Mouse (Mus musculus) hindbrain, embryonic 13.5 days (tissue): ENCODE results near the gene Pdc. TPM values are rescaled to one million over a fixed set of nuclear protein-coding genes. Genes with fewer than 3 reads are reported as not detected.
"Not testable (repeated sequence)": the region's sequence is repeated elsewhere in the genome, so short reads cannot be mapped to it uniquely, and the experiment has no call there.

Experiments
- ATAC-seq: fragments of 200-750 bp; cut with Nextera tagmentation; 2 replicates; pipeline ENCODE4 v1.8.0; 2017; ENCODE audit warnings: moderate TSS enrichment; ENCODE audit not compliant: low FRiP score
- H3K27ac ChIP-seq: fragments of 300-500 bp; sonication (generic); 2 replicates; pipeline ENCODE4 v1.5.1; 2015; ENCODE audit warnings: inconsistent platforms, mild to moderate bottlenecking, moderate library complexity
- H3K27me3 ChIP-seq: fragments of 300-500 bp; sonication (generic); 2 replicates; pipeline ENCODE4 v1.6.1; 2015; ENCODE audit warnings: mild to moderate bottlenecking, inconsistent platforms
- H3K36me3 ChIP-seq: fragments of 300-500 bp; sonication (generic); 2 replicates; pipeline ENCODE4 v1.6.1; 2015; ENCODE audit warnings: mild to moderate bottlenecking, inconsistent platforms
- H3K4me1 ChIP-seq: fragments of 300-500 bp; sonication (generic); replicated peaks from 2 replicates; pipeline ENCODE4 v1.6.1; 2015; ENCODE audit warnings: inconsistent platforms
- H3K4me2 ChIP-seq: fragments of 300-500 bp; sonication (generic); 2 replicates; pipeline ENCODE4 v1.6.1; 2015; ENCODE audit warnings: inconsistent platforms, mild to moderate bottlenecking, moderate library complexity
- H3K4me3 ChIP-seq: fragments of 300-500 bp; sonication (generic); 2 replicates; pipeline ENCODE4 v1.5.1; 2015; ENCODE audit warnings: mild to moderate bottlenecking, inconsistent platforms
- H3K9ac ChIP-seq: fragments of 300-500 bp; sonication (generic); 2 replicates; pipeline ENCODE4 v1.6.1; 2015; ENCODE audit warnings: mild to moderate bottlenecking, inconsistent platforms
- H3K9me3 ChIP-seq: fragments of 300-500 bp; sonication (generic); 2 replicates; pipeline ENCODE4 v1.6.1; 2016; ENCODE audit warnings: inconsistent platforms
- WGBS: fragments of 180-500 bp; shearing (Covaris S2); methylation state at CpG from one replicate; pipeline ENCODE4 v1.1.7; 2015; 5-methylcytosine and 5-hydroxymethylcytosine counted together
- polyA plus RNA-seq: library from polyadenylated mRNA; unstranded; fragments of >200 nt; fragmentation: Nextera tagmentation; extraction: Ambion mirVana; gene quantifications from 2 replicates; pipeline ENCODE4 v1.2.1, GENCODE M21; 2015

Pdc gene
- not detected in 2 replicates for polyA plus RNA-seq

DNA sequence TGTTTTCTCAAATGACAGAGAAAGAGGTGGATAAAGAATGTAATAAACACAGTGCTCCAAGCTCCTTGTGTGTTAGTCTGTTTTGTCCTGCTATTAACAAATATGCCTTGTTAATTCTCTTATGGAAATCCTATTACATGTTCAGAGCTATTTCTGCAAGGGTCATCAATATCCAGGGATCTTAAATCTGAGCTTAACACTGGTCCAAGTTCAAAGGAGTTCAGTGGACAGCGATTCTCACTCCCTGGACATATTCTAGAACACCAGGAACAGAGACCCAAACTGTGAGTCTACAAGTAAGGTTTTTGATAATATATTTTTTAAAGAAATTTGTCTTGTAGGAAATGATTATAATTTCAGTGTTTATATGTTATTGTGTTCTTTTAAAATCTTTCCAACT, at the start of gene Pdc:
TSS of gene Pdc (plus strand) at position 213 of the 400 bp plus-strand sequence.
- Histone ChIP-seq H3K4me3 (no peak within 1 kb of the TSS), H3K9ac (no peak within 1 kb of the TSS), H3K4me2 (no peak within 1 kb of the TSS), H3K36me3 (no peaks in the 10 kb centered on the region), H3K27ac (no peak within 1 kb of the TSS), H3K4me1 (no peaks in the 10 kb centered on the region), H3K9me3 (no peaks in the 10 kb centered on the region), H3K27me3 (no peaks in the 10 kb centered on the region)
- no peak for ATAC-seq
- WGBS = 90% methylated on average over 1 of the region's 1 CpGs

DNA sequence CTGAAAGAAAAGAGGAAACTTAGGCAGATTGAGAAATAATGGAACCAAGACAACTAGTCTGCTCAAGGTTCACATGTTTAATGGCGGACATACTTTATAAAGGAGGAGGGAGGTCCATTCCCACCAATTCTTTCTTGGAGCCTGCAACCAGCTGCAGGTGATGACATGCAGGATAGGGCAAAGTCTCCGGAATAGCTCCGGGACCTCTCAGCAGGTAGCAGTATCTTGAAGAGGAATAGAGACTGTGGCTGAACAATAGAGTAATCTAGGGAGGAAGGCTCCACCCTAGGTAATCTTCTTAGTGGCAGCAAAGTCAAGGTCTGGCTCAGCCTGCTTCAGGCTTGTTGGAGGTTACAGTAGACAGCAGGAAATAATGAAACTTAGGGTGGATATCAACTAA, 25.2 kb upstream of the Pdc start:
- not testable (repeated sequence) for H3K9ac ChIP-seq, H3K9me3 ChIP-seq, H3K27ac ChIP-seq, H3K36me3 ChIP-seq, H3K4me1 ChIP-seq, ATAC-seq, H3K4me3 ChIP-seq, H3K4me2 ChIP-seq, H3K27me3 ChIP-seq
- 80% methylated on average over 3 of the region's 3 CpGs for WGBS

DNA sequence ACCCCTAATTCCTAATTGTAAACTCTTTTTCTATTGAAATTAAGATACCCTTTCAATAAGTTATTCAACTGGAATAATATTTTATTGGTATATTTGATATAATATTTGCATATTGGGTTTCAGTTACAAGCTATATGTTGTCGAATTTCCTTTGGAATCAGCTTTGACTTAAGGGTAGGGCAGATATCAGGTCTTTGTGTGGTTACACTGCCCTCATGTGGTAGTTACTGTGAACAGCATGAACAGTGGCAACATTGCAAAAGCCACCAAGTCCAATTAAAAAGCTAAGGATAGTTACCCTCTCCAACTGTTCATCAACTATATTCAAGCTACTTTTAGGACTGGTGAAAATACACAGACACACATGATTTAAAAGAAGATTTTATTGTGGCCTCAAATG, 11.6 kb upstream of the Pdc start:
- Histone ChIP-seq H3K27ac (no peak overlapping the region), H3K36me3 (no peaks in the 10 kb centered on the region), H3K4me2 (no peak overlapping the region), H3K9ac (no peak overlapping the region), H3K4me1 (no peaks in the 10 kb centered on the region), H3K4me3 (no peak overlapping the region), H3K27me3 (no peaks in the 10 kb centered on the region), H3K9me3 (peaks cover 4% of the 10 kb centered on the region; the same call in 1 of the 2 replicates)
- 0 out of 2 replicates have a peak, but pooled peaks have one; percentile 49 for ATAC-seq
- WGBS = 66% methylated on average over 1 of the region's 1 CpGs

DNA sequence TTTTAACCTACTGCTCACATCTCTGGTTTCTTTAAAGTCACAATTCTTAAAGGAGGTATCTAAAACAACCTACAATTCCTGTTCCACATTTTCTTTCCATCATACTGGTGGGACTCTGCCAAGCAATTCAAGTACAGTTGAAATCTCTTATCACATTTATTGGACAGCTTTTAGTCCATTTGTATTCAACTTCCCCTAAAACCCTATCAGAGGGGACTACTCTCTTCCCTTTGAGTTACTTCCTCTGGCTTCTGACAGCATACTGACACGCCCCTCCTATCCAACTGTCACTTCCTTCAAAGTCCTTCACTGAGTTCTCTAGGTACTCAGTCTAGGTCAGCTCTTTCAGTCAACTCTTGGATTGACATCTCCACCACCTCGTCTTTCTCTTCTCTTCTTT, 15.9 kb downstream of the Pdc start:
- H3K4me2 ChIP-seq = no peak overlapping the region
- 77% methylated on average over 2 of the region's 2 CpGs for WGBS
- H3K4me3 ChIP-seq = no peak overlapping the region
- no peak overlapping the region for H3K27ac ChIP-seq
- H3K9ac ChIP-seq = no peak overlapping the region
- no peaks in the 10 kb centered on the region for H3K4me1 ChIP-seq
- no peaks in the 10 kb centered on the region for H3K36me3 ChIP-seq
- H3K9me3 ChIP-seq = no peaks in the 10 kb centered on the region
- H3K27me3 ChIP-seq = no peaks in the 10 kb centered on the region
- no peak for ATAC-seq

DNA sequence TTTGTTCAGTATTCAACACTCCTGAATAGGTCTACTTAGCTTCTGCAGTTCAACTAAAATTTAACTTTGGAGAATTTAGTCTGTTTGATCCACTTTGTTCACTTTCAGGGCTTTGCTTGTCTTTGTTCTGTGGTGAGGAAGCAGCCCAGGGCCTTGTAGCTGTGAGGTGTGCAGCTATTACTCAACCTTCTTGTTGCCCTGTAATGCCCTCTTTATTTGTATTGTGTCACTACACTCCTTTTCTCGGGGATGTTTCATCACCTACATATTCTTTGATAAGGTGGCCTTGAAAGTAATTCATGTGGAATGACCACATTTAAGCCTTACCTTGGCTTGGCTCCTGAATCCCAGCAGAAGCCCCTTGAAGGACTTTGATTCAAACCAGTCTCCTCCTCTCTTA, 41.6 kb downstream of the Pdc start:
- Histone ChIP-seq H3K36me3 (peaks cover 36% of the 10 kb centered on the region), H3K27me3 (no peaks in the 10 kb centered on the region), H3K4me2 (no peak overlapping the region), H3K4me1 (no peaks in the 10 kb centered on the region), H3K9ac (no peak overlapping the region), H3K9me3 (no peaks in the 10 kb centered on the region), H3K4me3 (no peak overlapping the region), H3K27ac (no peak overlapping the region)
- WGBS = 92% methylated on average over 1 of the region's 1 CpGs
- no peak for ATAC-seq

DNA sequence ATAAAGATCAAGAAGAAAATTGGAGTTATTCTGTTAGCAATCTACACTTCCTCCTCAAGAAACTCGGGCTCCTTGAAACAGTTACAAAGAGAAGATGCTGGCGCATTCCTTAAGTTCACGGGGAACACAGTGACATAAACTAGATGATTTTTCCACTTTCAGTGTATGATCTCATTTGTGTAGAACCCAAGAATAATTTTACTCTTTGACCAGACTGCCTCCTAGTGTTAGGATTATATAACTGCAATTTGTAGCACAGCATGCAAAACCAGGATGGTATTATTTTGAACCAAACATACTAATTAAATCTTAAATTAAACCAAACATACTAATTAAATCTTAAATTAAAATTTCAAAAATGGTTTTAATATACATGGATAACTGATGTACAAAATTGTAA, 53.7 kb downstream of the Pdc start:
- H3K9me3 ChIP-seq = no peaks in the 10 kb centered on the region
- H3K4me1 ChIP-seq = no peaks in the 10 kb centered on the region
- WGBS = 92% methylated on average over 3 of the region's 3 CpGs
- no peak overlapping the region for H3K27ac ChIP-seq
- ATAC-seq = no peak
- peaks cover 10% of the 10 kb centered on the region for H3K36me3 ChIP-seq
- no peak overlapping the region for H3K9ac ChIP-seq
- no peak overlapping the region for H3K4me3 ChIP-seq
- no peaks in the 10 kb centered on the region for H3K27me3 ChIP-seq
- no peak overlapping the region for H3K4me2 ChIP-seq

DNA sequence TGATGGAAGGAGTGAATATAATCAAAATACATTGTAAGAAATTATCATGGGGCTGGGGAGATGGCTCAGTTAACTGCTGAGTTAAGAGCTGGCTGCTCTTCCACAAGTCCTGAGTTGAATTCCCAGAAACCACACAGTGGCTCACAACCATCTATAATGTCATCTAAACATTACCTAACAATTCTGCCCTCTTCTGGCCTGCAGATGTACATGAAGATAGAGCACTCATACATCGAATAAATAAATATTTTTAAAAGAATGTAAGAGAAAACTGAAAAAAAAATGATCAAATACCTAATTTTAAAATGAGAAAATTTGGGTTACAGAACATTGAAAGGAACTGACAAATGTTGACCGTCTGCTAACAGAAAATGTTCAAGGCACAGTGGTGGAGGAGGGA, 55.0 kb downstream of the Pdc start:
- no peak overlapping the region for H3K27ac ChIP-seq
- no peaks in the 10 kb centered on the region for H3K27me3 ChIP-seq
- H3K9ac ChIP-seq = no peak overlapping the region
- peaks cover 10% of the 10 kb centered on the region for H3K36me3 ChIP-seq
- H3K9me3 ChIP-seq = no peaks in the 10 kb centered on the region
- no peak overlapping the region for H3K4me2 ChIP-seq
- H3K4me1 ChIP-seq = no peaks in the 10 kb centered on the region
- no peak for ATAC-seq
- 92% methylated on average over 2 of the region's 2 CpGs for WGBS
- no peak overlapping the region for H3K4me3 ChIP-seq

Other genes with a start within 250 kb of the Pdc start
- gene Ptgs2, start 219.4 kb upstream of the Pdc start, polyA plus RNA-seq = 0.05 TPM in 1 of 2 replicates, not detected in the other
- 151 and 156 TPM in 2 replicates for gene Tpr, start 73.4 kb downstream of the Pdc start, polyA plus RNA-seq
- gene Odr4, start 73.7 kb downstream of the Pdc start, polyA plus RNA-seq = 41.0 and 44.1 TPM in 2 replicates
- 0.35 and 0.58 TPM in 2 replicates for gene Prg4, start 146.7 kb downstream of the Pdc start, polyA plus RNA-seq